Mouse (Mus musculus) right cerebral cortex, postnatal 14 days (tissue): ENCODE data around the gene Erich6.
"Not testable (repeated sequence)": the region's sequence is repeated elsewhere in the genome, so short reads cannot be mapped to it uniquely, and the experiment has no call there.

Experiments used
- DNase-seq: peaks from one replicate; pipeline ENCODE4 v3.0.0; 2022

Gene Erich6

DNA sequence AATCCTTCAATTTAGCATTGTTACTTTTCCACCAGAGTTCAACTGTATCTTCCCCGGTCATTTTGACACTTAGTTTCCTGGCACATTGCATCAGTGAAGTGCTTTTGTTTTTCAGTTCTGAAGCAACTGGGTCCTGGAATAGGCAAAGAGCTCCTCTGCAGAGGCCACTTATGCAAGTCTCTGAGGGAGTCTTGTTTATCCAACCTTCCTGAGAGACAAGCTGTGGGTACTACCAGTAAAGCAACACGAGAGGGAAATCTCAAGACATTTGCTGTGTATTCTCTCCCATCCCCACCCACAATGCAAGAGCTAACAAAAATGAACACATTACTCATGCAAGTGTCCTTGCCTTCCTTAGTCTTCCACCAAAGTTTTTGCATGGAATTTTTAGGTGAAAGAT lies 5.3 kb downstream of the Erich6 start:
- no peak for DNase-seq

- no peak for DNase-seq
Measured at GRCm38 (mm10) chr3:58624981-58625380, 12.0 kb downstream of the Erich6 start.

GRCm38 (mm10) chr3:58622665-58623394 lies 14.2 kb downstream of the Erich6 start:
- no peak for DNase-seq

- no peak for DNase-seq
Measured at GRCm38 (mm10) chr3:58621066-58621465, 15.9 kb downstream of the Erich6 start.

DNA sequence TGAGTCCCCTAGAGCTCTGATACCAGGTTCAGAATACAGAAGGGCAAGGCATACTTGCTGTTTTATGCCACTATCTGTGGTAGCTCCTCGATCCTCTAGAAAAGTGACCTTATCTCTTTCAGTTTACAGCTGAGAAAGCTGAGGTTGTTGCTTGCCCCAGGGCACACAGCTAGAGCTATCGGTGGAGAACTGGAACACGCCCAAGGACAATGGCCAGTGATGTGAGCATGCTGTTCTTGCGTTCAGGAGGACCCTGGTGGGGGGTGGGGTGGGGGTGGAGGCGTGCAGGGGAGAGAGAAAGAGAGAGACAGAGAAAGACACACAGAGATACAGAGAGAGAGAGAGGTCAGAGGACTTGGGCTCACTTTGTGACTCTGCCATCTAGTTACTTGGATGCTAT lies 27.0 kb downstream of the Erich6 start:
- no peak for DNase-seq

- DNase-seq: no peak
Measured at GRCm38 (mm10) chr3:58608506-58608905, 28.5 kb downstream of the Erich6 start.

- no peak for DNase-seq
Measured at GRCm38 (mm10) chr3:58593623-58594022, 43.4 kb downstream of the Erich6 start.

GRCm38 (mm10) chr3:58592666-58593065 lies 44.3 kb downstream of the Erich6 start:
- not testable (repeated sequence) for DNase-seq

GRCm38 (mm10) chr3:58590544-58590943 lies 46.5 kb downstream of the Erich6 start:
- not testable (repeated sequence) for DNase-seq

GRCm38 (mm10) chr3:58582788-58583426 lies 54.1 kb downstream of the Erich6 start:
- no peak for DNase-seq

DNA sequence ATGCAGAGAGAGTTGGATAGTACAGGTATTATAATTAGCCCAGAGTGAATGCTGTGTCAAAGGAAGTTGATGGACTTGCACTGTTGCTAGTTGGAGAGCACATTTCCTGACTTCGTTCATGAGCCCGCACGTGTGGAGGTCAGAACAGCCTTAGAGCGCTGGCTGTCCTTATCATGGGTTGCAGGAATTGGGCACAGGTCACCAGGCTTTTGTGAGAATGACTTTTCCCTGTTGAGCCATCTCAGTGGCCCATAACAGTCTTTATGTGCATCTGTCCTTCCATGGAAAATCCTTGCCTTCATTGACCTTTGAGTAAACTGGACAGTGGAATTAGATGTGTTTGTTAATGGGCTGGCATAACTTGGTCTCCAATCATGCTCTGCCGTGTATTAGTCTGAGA lies 54.7 kb downstream of the Erich6 start:
- no peak for DNase-seq

GRCm38 (mm10) chr3:58581530-58581929 lies 55.5 kb downstream of the Erich6 start:
- no peak for DNase-seq

GRCm38 (mm10) chr3:58577506-58578050 lies 59.4 kb downstream of the Erich6 start:
- no peak for DNase-seq

GRCm38 (mm10) chr3:58577067-58577503 lies 59.9 kb downstream of the Erich6 start:
- DNase-seq: peak; percentile 57

GRCm38 (mm10) chr3:58576137-58577066 lies 60.6 kb downstream of the Erich6 start, which contains the start of gene Selenot:
TSS of gene Selenot (plus strand) at chr3:58576636.
- DNase-seq: peak; percentile 96

DNA sequence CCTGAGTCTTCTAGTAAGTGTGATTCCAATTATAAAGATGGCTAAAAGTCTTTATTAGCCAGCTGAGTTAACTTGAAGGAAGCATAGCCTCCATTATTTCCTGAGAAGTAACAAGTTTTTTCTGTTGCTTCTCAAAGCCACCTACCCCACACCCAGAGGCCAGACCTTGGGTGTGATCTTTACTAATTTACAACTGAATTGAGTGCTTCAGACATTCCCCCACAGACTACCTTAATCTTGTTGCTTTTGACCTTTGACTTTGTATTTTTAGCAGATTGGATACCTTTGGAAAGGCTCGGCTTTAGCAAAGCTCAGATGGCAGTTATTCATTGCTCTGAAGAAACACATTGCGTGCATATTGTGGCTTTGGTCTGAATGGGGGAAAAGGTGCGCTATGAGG lies 66.2 kb downstream of the Erich6 start:
- DNase-seq: no peak
